Mouse (Mus musculus) midbrain, embryonic 11.5 days (tissue): ENCODE results near the gene BC117090. TPM values are rescaled to one million over a fixed set of nuclear protein-coding genes. Genes with fewer than 3 reads are reported as not detected.
"Not testable (repeated sequence)": the region's sequence is repeated elsewhere in the genome, so short reads cannot be mapped to it uniquely, and the experiment has no call there.

Experiments
- ATAC-seq: fragments of 200-750 bp; cut with Nextera tagmentation; 2 replicates; pipeline ENCODE4 v1.8.0; 2017; ENCODE audit warnings: moderate TSS enrichment, moderate library complexity; ENCODE audit not compliant: low FRiP score
- DNase-seq: peaks from one replicate; pipeline ENCODE4 v3.0.0; 2015; ENCODE audit warnings: low spot score; ENCODE audit errors: missing footprints
- H3K27ac ChIP-seq: fragments of 300-500 bp; sonication (generic); 2 replicates; pipeline ENCODE4 v1.5.1; 2014; ENCODE audit warnings: low read depth, low read length
- H3K27me3 ChIP-seq: fragments of 300-500 bp; sonication (generic); 2 replicates; pipeline ENCODE4 v1.6.1; 2014; ENCODE audit warnings: mild to moderate bottlenecking, low read length, moderate library complexity, mixed read lengths; ENCODE audit not compliant: control insufficient read depth, insufficient read depth
- H3K36me3 ChIP-seq: fragments of 300-500 bp; sonication (generic); 2 replicates; pipeline ENCODE4 v1.6.1; 2014; ENCODE audit warnings: mild to moderate bottlenecking, low read length, moderate library complexity, mixed read lengths; ENCODE audit not compliant: control insufficient read depth, insufficient read depth
- H3K4me1 ChIP-seq: fragments of 300-500 bp; sonication (generic); 2 replicates; pipeline ENCODE4 v1.6.1; 2014; ENCODE audit warnings: low read length; ENCODE audit not compliant: control insufficient read depth, insufficient read depth
- H3K4me2 ChIP-seq: fragments of 300-500 bp; sonication (generic); 2 replicates; pipeline ENCODE4 v1.6.1; 2014; ENCODE audit warnings: mild to moderate bottlenecking, moderate library complexity
- H3K4me3 ChIP-seq: fragments of 300-500 bp; sonication (generic); 2 replicates; pipeline ENCODE4 v1.5.1; 2014; ENCODE audit warnings: low read depth, low read length
- H3K9ac ChIP-seq: fragments of 300-500 bp; sonication (generic); 2 replicates; pipeline ENCODE4 v1.6.1; 2014; ENCODE audit warnings: low read length
- H3K9me3 ChIP-seq: fragments of 300-500 bp; sonication (generic); 2 replicates; pipeline ENCODE4 v1.6.1; 2016; ENCODE audit warnings: low read length; ENCODE audit not compliant: control insufficient read depth
- WGBS: fragments of 180-500 bp; shearing (Covaris S2); extraction: QIAGEN DNeasy Blood & Tissue Kit; methylation state at CpG from one replicate; pipeline ENCODE4 v1.1.7; 2014; 5-methylcytosine and 5-hydroxymethylcytosine counted together
- polyA plus RNA-seq: library from polyadenylated mRNA; unstranded; fragments of >200 nt; fragmentation: Nextera tagmentation; extraction: Ambion mirVana; gene quantifications from 2 replicates; pipeline ENCODE4 v1.2.1, GENCODE M21; 2014

BC117090 gene
- not detected in 2 replicates for polyA plus RNA-seq

DNA sequence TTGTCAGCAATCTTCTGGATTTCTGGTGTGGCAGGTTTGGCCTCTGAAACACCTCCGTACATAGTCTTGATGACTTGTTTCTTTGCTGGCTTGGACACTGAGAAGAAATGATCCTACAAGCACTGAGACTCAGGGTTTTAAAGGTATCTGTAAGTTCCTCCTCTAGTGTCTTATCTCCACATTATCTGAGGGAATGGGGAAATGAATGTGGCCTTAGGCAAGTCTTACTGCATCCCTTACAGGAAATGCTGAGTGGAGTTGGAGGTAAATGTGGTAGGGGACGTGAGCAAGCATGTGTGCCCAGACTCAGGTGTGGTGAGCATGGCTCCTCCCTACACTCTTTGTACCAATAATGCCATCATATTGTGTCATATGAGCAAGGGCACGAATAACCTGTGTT, at the start of gene BC117090:
BC117090 (minus strand) TSS at position 101 of the 400 bp plus-strand sequence.
- DNase-seq (no peak), ATAC-seq (no peak)
- H3K4me2 ChIP-seq: no peak within 1 kb of the TSS
- no peaks in the 10 kb centered on the region for H3K9me3 ChIP-seq
- no peaks in the 10 kb centered on the region for H3K27me3 ChIP-seq
- 84% methylated on average over 3 of the region's 3 CpGs for WGBS
- H3K4me3 ChIP-seq: no peak within 1 kb of the TSS
- no peaks in the 10 kb centered on the region for H3K4me1 ChIP-seq
- H3K27ac ChIP-seq: no peak within 1 kb of the TSS
- no peak within 1 kb of the TSS for H3K9ac ChIP-seq
- H3K36me3 ChIP-seq: no peaks in the 10 kb centered on the region

DNA sequence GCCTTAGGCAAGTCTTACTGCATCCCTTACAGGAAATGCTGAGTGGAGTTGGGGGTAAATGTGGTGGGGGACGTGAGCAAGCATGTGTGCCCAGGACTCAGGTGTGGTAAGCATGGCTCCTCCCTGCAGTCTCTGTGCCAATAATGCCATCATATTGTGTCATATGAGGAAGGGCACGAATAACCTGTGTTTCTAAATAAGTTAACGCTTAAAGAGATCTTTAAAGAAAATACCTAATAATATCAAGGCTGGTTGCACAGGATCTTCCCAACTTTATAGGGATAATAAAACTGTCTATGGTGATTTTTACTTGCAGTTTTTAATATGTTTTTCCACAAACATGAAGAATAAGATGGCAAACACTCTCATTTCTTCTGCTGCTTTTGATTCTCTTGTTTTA, 33.5 kb upstream of the BC117090 start, which contains the start of gene BC100530:
BC100530 (minus strand) TSS at position 101 of the 400 bp plus-strand sequence.
- H3K9me3 ChIP-seq, H3K27ac ChIP-seq, H3K4me2 ChIP-seq, H3K36me3 ChIP-seq, H3K9ac ChIP-seq, H3K4me1 ChIP-seq, H3K27me3 ChIP-seq, DNase-seq, ATAC-seq, H3K4me3 ChIP-seq: not testable (repeated sequence)
- WGBS: 85% methylated on average over 3 of the region's 3 CpGs

DNA sequence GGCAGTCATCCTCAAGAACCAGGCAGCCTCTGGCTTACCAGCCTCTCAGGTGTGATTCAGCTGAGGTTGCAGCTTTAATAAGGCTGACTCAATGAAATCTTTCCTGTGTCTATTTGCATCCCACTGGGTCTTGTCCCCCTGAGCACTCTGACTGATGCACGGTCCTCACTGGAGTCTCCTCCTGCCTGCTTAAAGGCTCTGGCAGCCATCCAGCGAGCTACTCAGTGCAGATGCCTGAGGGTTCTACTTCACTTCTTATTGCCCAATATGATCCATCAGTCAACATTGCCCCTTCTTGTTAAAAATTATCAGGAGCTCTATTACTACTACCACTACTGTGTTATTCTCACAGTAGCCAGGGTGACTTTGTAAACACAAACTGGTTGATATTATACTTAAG, 3.0 kb upstream of the BC117090 start:
- DNase-seq (no peak), ATAC-seq (no peak)
- H3K4me2 ChIP-seq: no peak overlapping the region
- H3K4me3 ChIP-seq: no peak overlapping the region
- H3K36me3 ChIP-seq: no peaks in the 10 kb centered on the region
- H3K27me3 ChIP-seq: no peaks in the 10 kb centered on the region
- no peaks in the 10 kb centered on the region for H3K4me1 ChIP-seq
- no peak overlapping the region for H3K9ac ChIP-seq
- no peak overlapping the region for H3K27ac ChIP-seq
- WGBS: 84% methylated on average over 2 of the region's 2 CpGs
- H3K9me3 ChIP-seq: no peaks in the 10 kb centered on the region

DNA sequence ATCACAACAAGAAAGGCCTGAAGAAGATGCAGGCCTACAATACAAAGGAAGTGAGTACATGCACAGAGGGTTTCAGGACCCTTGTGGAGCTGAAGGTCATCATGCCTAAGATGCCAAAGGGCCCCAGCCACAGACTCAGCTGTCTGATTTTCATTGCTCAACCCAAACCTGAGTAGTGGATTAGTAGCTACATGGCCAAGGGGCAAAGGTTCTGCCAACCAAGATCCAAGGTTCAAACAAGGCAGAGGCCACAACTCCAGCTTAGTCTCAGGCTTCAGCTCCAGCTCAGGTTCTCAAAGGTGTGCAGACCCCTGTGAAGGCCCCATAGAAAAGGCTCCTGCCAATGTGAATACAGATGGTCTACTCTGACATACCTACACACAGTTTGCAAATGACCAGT, 14.8 kb downstream of the BC117090 start:
- H3K27me3 ChIP-seq: no peaks in the 10 kb centered on the region
- H3K4me3 ChIP-seq: no peak overlapping the region
- DNase-seq: no peak
- no peaks in the 10 kb centered on the region for H3K36me3 ChIP-seq
- ATAC-seq: no peak
- no peak overlapping the region for H3K9ac ChIP-seq
- H3K4me1 ChIP-seq: no peaks in the 10 kb centered on the region
- no peaks in the 10 kb centered on the region for H3K9me3 ChIP-seq
- no peak overlapping the region for H3K27ac ChIP-seq
- no peak overlapping the region for H3K4me2 ChIP-seq

DNA sequence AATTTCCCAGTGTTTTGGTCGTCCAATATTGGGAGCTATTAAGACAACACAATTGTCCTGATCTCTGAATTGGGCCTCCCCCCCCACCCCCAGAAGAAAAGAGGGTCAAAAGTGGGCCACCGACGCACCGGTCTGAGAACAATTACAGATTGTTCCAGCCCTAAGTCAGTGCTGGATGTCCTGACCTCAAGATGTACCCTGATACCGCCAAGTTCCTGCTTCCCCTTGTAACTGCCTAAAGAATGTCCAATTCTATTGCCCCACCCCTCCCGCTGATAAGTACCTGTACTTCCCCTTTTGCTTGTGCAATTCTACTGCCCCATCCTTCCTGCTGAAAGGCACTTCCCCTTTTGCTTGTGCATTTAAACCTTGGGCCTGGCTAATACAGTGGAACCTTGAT, 18.0 kb downstream of the BC117090 start:
- H3K9me3 ChIP-seq, H3K4me3 ChIP-seq, H3K27ac ChIP-seq, DNase-seq, H3K4me2 ChIP-seq, H3K27me3 ChIP-seq, ATAC-seq, H3K4me1 ChIP-seq, H3K9ac ChIP-seq, H3K36me3 ChIP-seq: not testable (repeated sequence)
- WGBS: 81% methylated on average over 6 of the region's 6 CpGs

DNA sequence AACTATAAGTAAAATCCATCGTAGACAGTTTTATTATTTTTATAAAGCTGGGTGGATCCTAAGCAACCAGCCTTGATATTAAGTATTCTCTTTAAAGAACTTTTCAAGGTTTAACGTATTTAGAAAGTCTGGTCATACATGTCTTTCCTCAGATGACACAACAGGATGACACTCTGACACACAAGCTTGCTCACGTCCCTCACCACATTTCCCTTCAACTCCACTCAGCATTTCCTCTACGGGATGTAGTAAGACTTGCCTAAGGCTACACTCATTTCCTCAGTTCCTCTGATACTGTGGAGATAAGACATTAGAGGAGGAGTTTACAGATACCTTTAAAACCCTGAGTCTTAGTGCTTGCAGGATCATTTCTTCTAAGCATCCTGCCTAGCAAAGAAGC, 26.5 kb downstream of the BC117090 start:
- no peak overlapping the region for H3K4me3 ChIP-seq
- ATAC-seq (no peak), DNase-seq (no peak)
- no peak overlapping the region for H3K9ac ChIP-seq
- WGBS: 86% methylated on average over 4 of the region's 4 CpGs
- no peaks in the 10 kb centered on the region for H3K9me3 ChIP-seq
- H3K27me3 ChIP-seq: no peaks in the 10 kb centered on the region
- H3K36me3 ChIP-seq: no peaks in the 10 kb centered on the region
- no peak overlapping the region for H3K4me2 ChIP-seq
- H3K4me1 ChIP-seq: no peaks in the 10 kb centered on the region
- no peak overlapping the region for H3K27ac ChIP-seq

DNA sequence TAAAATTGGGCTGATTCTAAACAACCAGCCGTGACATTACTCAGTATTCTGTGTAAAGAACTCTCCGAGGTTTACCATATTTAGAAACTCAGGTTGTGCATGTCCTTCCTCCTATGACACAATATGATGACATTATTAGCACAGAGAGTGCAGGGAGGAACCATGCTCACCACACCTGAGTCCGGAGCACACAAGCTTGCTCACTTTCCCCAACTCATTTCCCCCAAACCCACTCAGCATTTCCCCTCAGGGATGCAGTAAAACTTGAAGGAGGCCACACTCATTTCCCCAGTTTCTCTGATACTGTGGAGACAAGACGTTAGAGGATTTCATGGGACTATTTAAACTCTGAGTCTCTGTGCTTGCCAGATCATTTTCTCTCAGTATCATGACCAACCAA, 45.0 kb downstream of the BC117090 start:
- H3K9me3 ChIP-seq: no peaks in the 10 kb centered on the region
- H3K4me3 ChIP-seq: no peak overlapping the region
- H3K4me2 ChIP-seq: no peak overlapping the region
- no peak overlapping the region for H3K27ac ChIP-seq
- ATAC-seq: no peak
- WGBS: 89% methylated on average over 4 of the region's 4 CpGs
- no peaks in the 10 kb centered on the region for H3K27me3 ChIP-seq
- DNase-seq: no peak
- no peaks in the 10 kb centered on the region for H3K4me1 ChIP-seq
- H3K36me3 ChIP-seq: no peaks in the 10 kb centered on the region
- H3K9ac ChIP-seq: no peak overlapping the region

DNA sequence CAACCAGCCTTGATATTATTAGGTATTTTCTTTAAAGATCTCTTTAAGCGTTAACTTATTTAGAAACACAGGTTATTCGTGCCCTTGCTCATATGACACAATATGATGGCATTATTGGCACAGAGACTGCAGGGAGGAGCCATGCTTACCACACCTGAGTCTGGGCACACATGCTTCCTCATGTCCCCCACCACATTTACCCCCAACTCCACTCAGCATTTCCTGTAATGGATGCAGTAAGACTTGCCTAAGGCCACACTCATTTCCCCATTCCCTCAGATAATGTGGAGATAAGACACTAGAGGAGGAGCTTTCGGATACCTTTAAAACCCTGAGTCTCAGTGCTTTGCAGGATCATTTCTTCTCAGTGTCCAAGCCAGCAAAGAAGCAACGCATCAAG, 57.3 kb downstream of the BC117090 start, which contains the start of gene Stfa1:
Stfa1 (plus strand) TSS at position 156 of the 400 bp plus-strand sequence.
- H3K9me3 ChIP-seq, H3K4me2 ChIP-seq, DNase-seq, H3K27me3 ChIP-seq, H3K4me3 ChIP-seq, H3K4me1 ChIP-seq, H3K36me3 ChIP-seq, H3K27ac ChIP-seq, H3K9ac ChIP-seq, ATAC-seq: not testable (repeated sequence)
- WGBS: 90% methylated on average over 4 of the region's 4 CpGs
